Comparison of ENCODE assay signal across 20 mouse cellular contexts in the genomic region with DNA sequence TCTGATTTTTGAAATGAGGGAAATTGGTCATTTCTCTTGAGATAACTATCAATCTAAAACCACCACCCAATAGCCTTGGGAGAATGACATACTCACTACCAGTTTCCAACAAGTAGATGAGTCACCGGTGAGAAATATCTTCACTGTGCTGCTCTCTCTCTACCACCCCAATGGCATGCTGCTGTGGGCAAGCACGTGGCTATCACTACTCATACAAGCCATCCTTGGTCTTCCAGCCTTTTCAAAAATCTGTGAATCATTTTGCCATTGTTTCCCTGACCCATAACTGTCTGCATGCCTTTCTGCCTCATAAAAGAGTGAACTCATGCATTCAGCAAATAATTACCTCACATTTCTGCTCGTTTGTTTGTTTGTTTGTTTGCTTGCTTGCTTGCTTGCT. TPM values are rescaled to one million over a fixed set of nuclear protein-coding genes. Genes with fewer than 3 reads are reported as not detected.
A peak's percentile ranks its signal among the peaks of the same experiment; 100 is the strongest.
DNase-seq lines count a peak whose midpoint lies in the region; ATAC-seq lines count a peak whose summit lies in the region.
"Had no signal": no experiment of that assay in that cellular context is flagged by ENCODE, and none has a peak within 500 bp of the region (broad histone marks: within the 10 kb centered on the region; RNA-seq: fewer than 3 reads in every experiment).

No protein-coding gene starts in this region.

- no peak overlapping the region for H3K4me3 ChIP-seq in heart, embryonic 11.5 days (ENCODE audit: low read depth, low read length)
- H3K4me3 ChIP-seq: hindbrain, embryonic 15.5 days; limb, embryonic 10.5 days had no signal

- H3K9ac ChIP-seq in heart, embryonic 11.5 days (ENCODE audit: low read depth, low read length): no peak overlapping the region
- H3K9ac ChIP-seq: hindbrain, embryonic 15.5 days had no signal

- DNase-seq in retina, postnatal 1 day: peak; percentile 17
- DNase-seq in retina, embryonic 14.5 days (ENCODE audit: low spot score): no peak
- DNase-seq in adrenal gland, adult 8-10 months: peak; percentile 80
- peak; percentile 50 for DNase-seq in fibroblast of lung, adult 2 months (ENCODE audit: low read depth)
- DNase-seq in right cerebral cortex, adult 2 months (ENCODE audit: low spot score in 2 of 2): no peak
- DNase-seq in right cerebral cortex, postnatal 10 days (ENCODE audit: low spot score in 2 of 2): no peak
- DNase-seq: cerebellum, adult 2 months; gastrocnemius, postnatal 25 days; heart, postnatal 4 days; kidney, adult 2 months; kidney, postnatal 10 days; liver; lung, postnatal 4 days; right cerebral cortex, postnatal 4 days; thymus, postnatal 14 days had no signal

- H3K4me2 ChIP-seq in heart, embryonic 11.5 days: no peak overlapping the region
- H3K4me2 ChIP-seq: hindbrain, embryonic 15.5 days; midbrain, embryonic 11.5 days had no signal

- H3K27ac ChIP-seq in heart, embryonic 11.5 days (ENCODE audit: low read depth, low read length): no peak overlapping the region
- H3K27ac ChIP-seq: hindbrain, embryonic 15.5 days; limb, embryonic 10.5 days had no signal

- H3K9me3 ChIP-seq in heart, embryonic 11.5 days (replicated peaks; ENCODE audit: control insufficient read depth, low read length): no peaks in the 10 kb centered on the region
- H3K9me3 ChIP-seq: hindbrain, embryonic 15.5 days; limb, embryonic 10.5 days had no signal

- 65% methylated on average over 3 of the region's 3 CpGs for WGBS in heart, embryonic 11.5 days (ENCODE audit: insufficient replicate concordance)

- no peaks in the 10 kb centered on the region for H3K27me3 ChIP-seq in heart, embryonic 11.5 days (ENCODE audit: control insufficient read depth, insufficient read depth, low read length)
- H3K27me3 ChIP-seq: hindbrain, embryonic 15.5 days had no signal

- H3K36me3 ChIP-seq in heart, embryonic 11.5 days (ENCODE audit: control insufficient read depth, insufficient read depth, low read length): no peaks in the 10 kb centered on the region
- H3K36me3 ChIP-seq: hindbrain, embryonic 15.5 days; limb, embryonic 10.5 days had no signal

- no peaks in the 10 kb centered on the region for H3K4me1 ChIP-seq in heart, embryonic 11.5 days (ENCODE audit: control insufficient read depth, insufficient read depth, low read length)
- H3K4me1 ChIP-seq: hindbrain, embryonic 15.5 days; limb, embryonic 10.5 days had no signal

- no peak for ATAC-seq in heart, embryonic 11.5 days (replicated peaks; ENCODE audit: insufficient number of reproducible peaks, low FRiP score, low TSS enrichment)

RNA-seq across cellular contexts. Expression of gene Ptgs2, which starts 51.6 kb away (rescaled TPM):
- 1 to 10 TPM in 1 of 4 experiments, under 1 TPM in 3; 0.41 to 1.5 (median 0.69) TPM for total RNA-seq in adrenal gland, adult 8-10 months (2022)
- 0.07 and 0.52 TPM in 2 replicates for polyA plus RNA-seq in heart, embryonic 11.5 days (2014; fragmentation: Nextera tagmentation; extraction: Ambion mirVana)
- polyA plus RNA-seq: limb, embryonic 10.5 days; liver, embryonic 16.5 days had no signal

Comparison
In these comparisons a context has a peak if more than half of its experiments do, and no peak if none do; other contexts are left out.
1. DNase-seq: peak in retina, postnatal 1 day (single experiment), adrenal gland, adult 8-10 months (single experiment) and fibroblast of lung, adult 2 months (single experiment); none in retina, embryonic 14.5 days (single experiment), right cerebral cortex, adult 2 months (0 of 2) and right cerebral cortex, postnatal 10 days (0 of 2).